Mouse (Mus musculus) brain, adult 2 months (tissue): ENCODE results near the gene E2f3.

Source experiments
- DNase-seq: peaks from one replicate; pipeline ENCODE4 v3.0.0; 2011; ENCODE audit warnings: low read depth, low spot score

The E2f3 gene

GRCm38 (mm10) chr13:29926168-29926567 lies 59.7 kb downstream of the E2f3 start:
- no peak for DNase-seq

GRCm38 (mm10) chr13:29919841-29920240 lies 66.0 kb downstream of the E2f3 start:
- DNase-seq = peak; percentile 23

- DNase-seq = no peak
Observed at GRCm38 (mm10) chr13:29916561-29916960, 69.3 kb downstream of the E2f3 start.

GRCm38 (mm10) chr13:29913606-29914005 lies 72.3 kb downstream of the E2f3 start:
- DNase-seq = no peak

- DNase-seq = no peak
Observed at GRCm38 (mm10) chr13:29913061-29913460, 72.8 kb downstream of the E2f3 start.

- DNase-seq = no peak
Observed at GRCm38 (mm10) chr13:29912251-29912650, 73.6 kb downstream of the E2f3 start.

GRCm38 (mm10) chr13:29911141-29911540 lies 74.7 kb downstream of the E2f3 start:
- DNase-seq = no peak

- DNase-seq = no peak
Observed at GRCm38 (mm10) chr13:29908431-29908830, 77.4 kb downstream of the E2f3 start.

GRCm38 (mm10) chr13:29907995-29908394 lies 77.9 kb downstream of the E2f3 start:
- no peak for DNase-seq

GRCm38 (mm10) chr13:29906734-29907133 lies 79.1 kb downstream of the E2f3 start:
- peak; percentile 71 for DNase-seq

GRCm38 (mm10) chr13:29903341-29903740 lies 82.5 kb downstream of the E2f3 start:
- peak; percentile 16 for DNase-seq

- no peak for DNase-seq
Observed at GRCm38 (mm10) chr13:29902676-29903075, 83.2 kb downstream of the E2f3 start.

GRCm38 (mm10) chr13:29901641-29902040 lies 84.2 kb downstream of the E2f3 start:
- peak; percentile 75 for DNase-seq

- DNase-seq = no peak
Observed at GRCm38 (mm10) chr13:29866780-29867179, 119.1 kb downstream of the E2f3 start.

GRCm38 (mm10) chr13:29864331-29864730 lies 121.5 kb downstream of the E2f3 start:
- no peak for DNase-seq

- DNase-seq = no peak
Observed at GRCm38 (mm10) chr13:29860087-29860486, 125.8 kb downstream of the E2f3 start.

- peak; percentile 84 for DNase-seq
Observed at GRCm38 (mm10) chr13:29857436-29857835, 128.4 kb downstream of the E2f3 start.
